Mouse (Mus musculus) G1E (cell line): ENCODE results near the gene Cnn3. TPM values are rescaled to one million over a fixed set of nuclear protein-coding genes. Genes with fewer than 3 reads are reported as not detected.

Source experiments
- ATAC-seq: 2 replicates; pipeline ENCODE4 v1.8.0; 2016; ENCODE audit warnings: mild to moderate bottlenecking; ENCODE audit not compliant: insufficient number of reproducible peaks, poor library complexity, low FRiP score, severe bottlenecking; ENCODE audit errors: extremely low read depth
- DNase-seq: peaks from one replicate; pipeline ENCODE4 v3.0.0; 2012; ENCODE audit warnings: low spot score
- H3K27me3 ChIP-seq: 2 replicates; pipeline ENCODE4 v1.6.1; 2012; ENCODE audit warnings: mild to moderate bottlenecking, low read length, inconsistent platforms; ENCODE audit not compliant: insufficient read depth
- H3K36me3 ChIP-seq: replicated peaks from 2 replicates; pipeline ENCODE3; 2012; ENCODE audit warnings: mild to moderate bottlenecking, inconsistent platforms
- H3K4me1 ChIP-seq: 2 replicates; pipeline ENCODE4 v1.6.1; 2012; ENCODE audit warnings: low read depth, low read length, inconsistent platforms, mixed read lengths; ENCODE audit not compliant: insufficient read depth
- H3K4me3 ChIP-seq: 2 replicates; pipeline ENCODE4 v1.5.1; 2012; ENCODE audit warnings: low read depth, mild to moderate bottlenecking, inconsistent platforms, low read length, moderate library complexity, mixed read lengths
- H3K9me3 ChIP-seq: replicated peaks from 2 replicates; pipeline ENCODE4 v1.6.1; 2012; ENCODE audit warnings: inconsistent platforms
- CTCF ChIP-seq: IDR thresholded peaks from 2 replicates; pipeline ENCODE4 v1.5.1; 2012; ENCODE audit warnings: low read depth, low read length, inconsistent platforms, mixed read lengths
- GATA1 ChIP-seq: IDR thresholded peaks from 2 replicates; pipeline ENCODE4 v1.6.1; 2012; ENCODE audit warnings: borderline replicate concordance, low read length, inconsistent platforms, mixed read lengths
- GATA2 ChIP-seq: IDR thresholded peaks from 2 replicates; pipeline ENCODE4 v1.6.1; 2012; ENCODE audit warnings: low read depth, low read length, inconsistent platforms, borderline replicate concordance
- POLR2AphosphoS5 ChIP-seq: IDR thresholded peaks from 2 replicates; pipeline ENCODE4 v1.6.1; 2012; ENCODE audit warnings: low read depth, low read length, inconsistent platforms; ENCODE audit not compliant: insufficient replicate concordance
- TAL1 ChIP-seq: conservative IDR thresholded peaks from 2 replicates; pipeline ENCODE4 v1.6.1; 2012; ENCODE audit warnings: low read depth, low read length, inconsistent platforms, mixed read lengths
- polyA plus RNA-seq: library from polyadenylated mRNA; stranded (reverse); fragments of >175 nt; gene quantifications from 2 replicates; pipeline ENCODE4 v1.2.3, GENCODE M21; 2012
- total RNA-seq, 2 experiments: library from RNA; stranded (forward) in 1 of 2; stranded (reverse) in 1 of 2; fragments of 200-1000 nt in 1 of 2; fragments of >200 nt in 1 of 2; fragmentation: Nextera tagmentation in 1 of 2; gene quantifications; 2 replicates each; pipeline ENCODE4 v1.2.3; 2014 to 2017

Cnn3 gene
- total and polyA plus RNA-seq, 3 experiments: 0.33 TPM; not detected in 2

DNA sequence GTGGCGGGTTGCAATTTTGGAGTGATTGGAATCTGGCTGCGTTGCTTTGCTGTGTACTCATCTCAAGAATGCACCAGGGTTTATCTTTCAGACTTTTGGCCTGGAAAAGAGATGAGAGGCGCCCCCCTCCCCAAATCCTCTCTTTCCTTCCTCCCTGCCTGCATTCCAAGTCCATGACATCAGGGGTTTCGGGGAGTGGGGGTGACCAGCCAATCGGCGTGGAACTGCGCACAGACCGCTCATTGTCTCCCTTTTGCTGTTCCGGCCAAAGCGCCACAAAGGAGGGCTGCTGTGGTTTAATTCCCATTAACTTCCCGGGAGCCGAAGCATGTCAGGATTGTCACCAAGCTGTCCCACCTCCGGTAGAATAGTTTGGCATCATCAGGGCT is 1.2 kb downstream of the Cnn3 start:
- TF ChIP-seq GATA2: no peak
- Histone ChIP-seq H3K9me3 (peaks cover 19% of the 10 kb centered on the region), H3K4me1 (no peaks in the 10 kb centered on the region), H3K27me3 (peaks cover 8% of the 10 kb centered on the region; the same call in 1 of the 2 replicates), H3K36me3 (no peaks in the 10 kb centered on the region), H3K4me3 (no peak overlapping the region)
- ATAC-seq (no peak), DNase-seq (no peak)

DNA sequence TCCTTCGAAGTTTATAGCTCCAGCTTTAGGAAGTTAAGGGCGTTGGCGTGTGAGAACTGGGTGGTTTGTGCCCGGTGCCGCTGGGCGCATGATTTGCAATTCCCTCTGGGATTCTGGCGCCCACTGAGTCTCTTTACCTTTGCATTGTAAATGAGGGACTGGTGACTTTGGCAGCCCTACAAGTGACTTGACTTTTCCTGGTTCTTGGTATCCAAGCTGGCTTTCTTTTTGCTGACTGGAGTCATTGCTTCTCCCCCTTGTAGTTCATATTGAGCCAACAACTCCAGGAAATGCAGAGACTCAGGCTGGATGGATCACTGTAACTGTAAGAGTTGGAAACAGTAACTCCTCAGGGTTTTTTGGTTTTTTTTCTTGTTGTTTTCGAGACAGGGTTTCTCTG is 1.9 kb downstream of the Cnn3 start:
- TF ChIP-seq POLR2AphosphoS5 (no peak), TAL1 (no peak), CTCF (no peak), GATA1 (no peak), GATA2 (no peak)

DNA sequence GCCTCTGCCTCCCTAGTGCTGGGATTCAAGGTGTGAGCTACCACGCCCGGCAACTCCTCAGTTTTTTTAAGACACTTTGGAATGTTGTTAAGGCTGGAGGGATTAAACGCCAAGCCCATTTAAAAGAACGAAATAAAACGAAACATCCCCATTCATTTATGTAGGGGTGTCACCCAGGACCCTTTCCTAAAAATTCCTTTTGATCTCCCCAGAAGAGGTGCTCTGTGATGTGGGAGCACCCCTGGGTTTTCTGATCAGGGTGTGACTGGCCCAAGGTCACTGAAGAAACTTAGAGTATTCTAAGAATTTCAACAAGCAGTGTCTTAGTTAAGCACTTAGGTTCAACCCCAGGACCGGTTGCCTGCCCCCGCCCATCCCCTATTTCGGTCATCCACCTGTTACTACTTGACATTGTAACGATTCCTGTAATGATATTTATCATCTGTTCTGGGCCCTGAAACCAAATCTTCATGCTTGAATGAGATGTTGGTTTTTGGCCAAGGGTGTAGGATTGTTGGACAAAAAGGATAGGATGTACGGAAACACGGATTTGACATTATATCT is 2.5 kb downstream of the Cnn3 start:
- Histone ChIP-seq H3K9me3 (peaks cover 19% of the 10 kb centered on the region), H3K4me1 (no peaks in the 10 kb centered on the region), H3K27me3 (peaks cover 8% of the 10 kb centered on the region; the same call in 1 of the 2 replicates), H3K36me3 (no peaks in the 10 kb centered on the region), H3K4me3 (no peak overlapping the region)
- DNase-seq (no peak), ATAC-seq (no peak)
- TF ChIP-seq POLR2AphosphoS5 (no peak), GATA1 (no peak), TAL1 (no peak), CTCF (no peak), GATA2 (no peak)

More for the DNA sequence above, 1.9 kb downstream of the Cnn3 start:
- peaks cover 19% of the 10 kb centered on the region for H3K9me3 ChIP-seq
- no peak for DNase-seq
- no peak overlapping the region for H3K4me3 ChIP-seq
- peaks cover 8% of the 10 kb centered on the region; the same call in 1 of the 2 replicates for H3K27me3 ChIP-seq
- no peak for ATAC-seq
- no peaks in the 10 kb centered on the region for H3K36me3 ChIP-seq
- H3K4me1 ChIP-seq: no peaks in the 10 kb centered on the region

DNA sequence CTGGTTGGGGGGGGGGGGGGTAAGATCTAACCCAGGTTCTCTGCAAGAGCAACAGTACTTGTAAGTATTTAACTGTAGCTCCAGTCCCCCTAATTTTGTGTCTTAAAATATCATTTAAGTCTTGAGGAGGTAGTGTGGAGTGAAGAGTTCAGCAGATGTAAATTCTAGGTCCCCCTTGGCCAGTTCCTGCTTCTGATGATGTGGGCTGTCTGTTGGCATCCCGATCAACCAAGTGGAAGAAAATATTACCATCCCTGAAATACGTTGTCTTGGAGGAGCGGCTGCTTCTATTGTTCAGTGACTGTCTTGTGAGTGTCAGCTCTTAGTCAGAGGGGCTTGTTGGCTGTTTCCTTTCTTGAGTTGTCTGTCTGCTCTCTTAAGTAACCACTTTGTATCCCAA is 3.2 kb downstream of the Cnn3 start:
- no peak for TF ChIP-seq GATA1
- TF ChIP-seq GATA2: no peak
- no peak for TF ChIP-seq CTCF
- no peak for TF ChIP-seq POLR2AphosphoS5
- no peak for TF ChIP-seq TAL1
- Histone ChIP-seq H3K4me3 (no peak overlapping the region), H3K4me1 (no peaks in the 10 kb centered on the region), H3K36me3 (no peaks in the 10 kb centered on the region), H3K27me3 (peaks cover 8% of the 10 kb centered on the region; the same call in 1 of the 2 replicates), H3K9me3 (peaks cover 19% of the 10 kb centered on the region)
- no peak for ATAC-seq
- DNase-seq: no peak

DNA sequence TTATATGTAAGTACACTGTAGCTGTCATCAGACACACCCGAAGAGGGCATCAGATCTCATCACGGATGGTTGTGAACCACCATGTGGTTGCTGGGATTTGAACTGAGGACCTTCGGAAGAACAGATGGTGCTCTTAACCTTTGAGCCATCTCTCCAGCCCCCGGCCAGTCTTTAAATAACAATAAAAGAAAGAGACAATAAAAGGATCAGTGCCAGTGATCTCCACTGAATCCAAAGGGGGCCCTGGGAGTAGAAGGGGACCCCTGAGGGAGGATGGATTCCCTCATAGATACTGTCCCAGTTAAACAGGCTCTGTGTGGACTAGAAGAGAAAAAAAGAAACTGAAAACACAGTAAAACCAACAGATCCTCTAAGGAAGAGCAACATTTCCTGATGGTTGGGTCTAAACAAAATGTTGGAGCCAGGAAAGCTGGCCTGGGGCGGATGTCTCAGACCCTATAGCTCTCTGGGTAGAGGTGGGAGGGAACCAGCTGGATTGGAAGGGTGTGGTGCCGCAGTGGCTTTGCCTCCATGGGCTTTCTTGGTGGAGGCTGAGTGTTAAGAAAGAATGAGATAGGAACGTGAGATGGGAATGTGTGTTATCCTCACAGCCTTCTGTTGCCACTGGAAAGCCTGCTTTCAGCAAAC is 4.1 kb downstream of the Cnn3 start:
- peaks cover 19% of the 10 kb centered on the region for H3K9me3 ChIP-seq
- H3K36me3 ChIP-seq: no peaks in the 10 kb centered on the region
- ATAC-seq (no peak), DNase-seq (no peak)
- H3K27me3 ChIP-seq: peaks cover 12% of the 10 kb centered on the region
- no peaks in the 10 kb centered on the region for H3K4me1 ChIP-seq
- TF ChIP-seq TAL1: no peak
- no peak for TF ChIP-seq CTCF
- no peak for TF ChIP-seq POLR2AphosphoS5
- no peak for TF ChIP-seq GATA2
- TF ChIP-seq GATA1: no peak
- H3K4me3 ChIP-seq: no peak overlapping the region

DNA sequence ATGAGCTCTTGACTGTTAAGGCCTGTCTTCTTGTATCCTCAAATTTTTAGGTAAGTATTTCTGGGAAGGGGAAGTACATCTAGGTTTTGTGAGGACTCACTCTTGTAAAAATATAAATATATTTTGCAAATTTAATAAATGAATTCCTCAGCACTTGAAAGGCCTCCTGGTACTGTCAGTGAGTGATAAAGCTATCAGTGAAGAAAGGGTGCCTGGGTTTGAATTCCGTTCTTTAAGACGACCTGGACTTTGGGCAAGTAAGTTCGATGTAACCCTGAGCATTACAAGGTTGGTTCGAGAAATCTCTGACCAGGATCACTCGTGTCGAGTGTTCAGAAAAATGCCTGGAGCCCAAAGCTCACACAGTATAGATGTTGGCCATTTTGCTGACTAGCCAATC is 7.1 kb downstream of the Cnn3 start:
- TF ChIP-seq CTCF: no peak
- no peak for TF ChIP-seq POLR2AphosphoS5
- Histone ChIP-seq H3K9me3 (no peaks in the 10 kb centered on the region), H3K4me3 (no peak overlapping the region), H3K36me3 (no peaks in the 10 kb centered on the region), H3K4me1 (no peaks in the 10 kb centered on the region), H3K27me3 (peaks cover 12% of the 10 kb centered on the region)
- ATAC-seq (no peak), DNase-seq (no peak)

DNA sequence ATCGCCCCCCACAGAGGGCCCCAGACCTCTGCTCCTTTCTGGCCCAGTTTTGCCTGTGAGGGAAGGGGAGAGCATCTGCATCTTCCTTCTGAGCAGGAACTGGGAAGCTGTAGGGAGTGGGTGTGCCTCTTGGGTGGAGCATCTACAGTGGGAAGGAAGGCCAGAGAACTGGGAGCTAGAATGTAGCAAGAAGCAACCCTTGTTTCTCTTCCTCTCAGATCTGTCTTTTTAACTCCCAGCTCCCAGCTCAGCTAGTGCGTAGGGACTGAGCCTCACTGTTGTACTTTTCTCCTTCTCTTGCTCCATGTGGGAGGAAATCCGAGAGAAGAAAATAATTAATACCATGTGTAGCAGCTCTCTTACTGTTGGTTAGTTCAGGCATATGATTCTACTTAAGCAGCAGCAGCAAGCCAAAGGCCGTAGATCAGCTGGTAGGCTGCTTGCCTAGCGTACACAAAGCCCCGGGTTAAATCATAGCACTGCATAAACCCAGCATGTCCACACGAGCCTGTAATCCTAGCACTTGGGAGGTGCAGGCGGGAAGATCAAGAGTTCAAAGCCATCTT is 7.8 kb downstream of the Cnn3 start:
- Histone ChIP-seq H3K4me1 (no peaks in the 10 kb centered on the region), H3K4me3 (no peak overlapping the region), H3K36me3 (no peaks in the 10 kb centered on the region), H3K9me3 (no peaks in the 10 kb centered on the region), H3K27me3 (peaks cover 14% of the 10 kb centered on the region)
- DNase-seq (no peak), ATAC-seq (no peak)
- no peak for TF ChIP-seq GATA1
- TF ChIP-seq GATA2: no peak
- no peak for TF ChIP-seq POLR2AphosphoS5
- TF ChIP-seq CTCF: no peak
- TF ChIP-seq TAL1: no peak
